Mouse (Mus musculus) CH12.LX (cell line): ENCODE results near the gene Gadd45gip1. TPM values are rescaled to one million over a fixed set of nuclear protein-coding genes. Genes with fewer than 3 reads are reported as not detected.

ENCODE experiments used
- DNase-seq: peaks from one replicate; pipeline ENCODE4 v3.0.0-alpha.2; 2013; ENCODE audit errors: extremely low read depth
- H3K27ac ChIP-seq: 2 replicates; pipeline ENCODE4 v1.5.1; 2012; ENCODE audit warnings: low read depth, mild to moderate bottlenecking, control low read depth, moderate library complexity; ENCODE audit not compliant: insufficient read depth
- H3K27me3 ChIP-seq: replicated peaks from 2 replicates; pipeline ENCODE3; 2012; ENCODE audit warnings: inconsistent platforms
- H3K36me3 ChIP-seq, 2 experiments: replicated peaks in 1 of 2; 2 replicates each; pipeline versions ENCODE3 to v1.6.1; 2012; ENCODE audit warnings: inconsistent platforms in 1 of 2, low read length in 1 of 2, mild to moderate bottlenecking in 1 of 2, mixed read lengths in 1 of 2, moderate library complexity in 1 of 2; ENCODE audit not compliant: control insufficient read depth in 1 of 2, insufficient read depth in 1 of 2
- H3K4me1 ChIP-seq, 2 experiments: 2 replicates each; pipeline ENCODE4 v1.6.1; 2012; ENCODE audit warnings: inconsistent platforms in 1 of 2, moderate library complexity in 1 of 2; ENCODE audit not compliant: insufficient read depth in 2 of 2, control insufficient read depth in 1 of 2
- H3K4me2 ChIP-seq: 2 replicates; pipeline ENCODE4 v1.6.1; 2012; ENCODE audit warnings: low read depth, mild to moderate bottlenecking, control low read depth; ENCODE audit not compliant: poor library complexity, insufficient read depth, severe bottlenecking
- H3K4me3 ChIP-seq, 3 experiments: fragments of 150-350 bp in 1 of 3; sonication (generic) in 1 of 3; replicated peaks in 1 of 3; 2 replicates each; pipeline versions ENCODE3 to v1.5.1; 2011 to 2012; ENCODE audit warnings: low read depth in 2 of 3, low read length in 2 of 3, mild to moderate bottlenecking in 2 of 3, moderate library complexity in 2 of 3, control low read depth in 1 of 3, improper control_type of control experiment in 1 of 3, inconsistent platforms in 1 of 3, mixed read lengths in 1 of 3; ENCODE audit not compliant: poor library complexity in 1 of 3
- H3K79me2 ChIP-seq: replicated peaks from 2 replicates; pipeline ENCODE4 v1.6.1; 2012; ENCODE audit warnings: mild to moderate bottlenecking, moderate library complexity; ENCODE audit not compliant: control insufficient read depth, poor library complexity, insufficient read depth, severe bottlenecking; ENCODE audit errors: extremely low read depth
- H3K9ac ChIP-seq: 2 replicates; pipeline ENCODE4 v1.6.1; 2012; ENCODE audit warnings: low read depth, mild to moderate bottlenecking, control low read depth, moderate library complexity; ENCODE audit not compliant: insufficient read depth
- H3K9me3 ChIP-seq: replicated peaks from 2 replicates; pipeline ENCODE3; 2012; ENCODE audit warnings: low read length, inconsistent platforms, mixed read lengths
- CTCF ChIP-seq, 2 experiments: IDR thresholded peaks in 1 of 2; conservative IDR thresholded peaks in 1 of 2; 2 replicates each; pipeline ENCODE4 v1.5.1; 2011 to 2012; ENCODE audit warnings: low read depth in 2 of 2, low read length in 2 of 2, improper control_type of control experiment in 1 of 2, inconsistent platforms in 1 of 2, mild to moderate bottlenecking in 1 of 2, moderate library complexity in 1 of 2
- E2F4 ChIP-seq: IDR thresholded peaks from 2 replicates; pipeline ENCODE4 v1.6.1; 2011; ENCODE audit warnings: low read depth, low read length, improper control_type of control experiment; ENCODE audit not compliant: insufficient replicate concordance
- ELF1 ChIP-seq: IDR thresholded peaks from 2 replicates; pipeline ENCODE4 v1.6.1; 2014; ENCODE audit warnings: low read depth, mild to moderate bottlenecking, inconsistent platforms, low read length, improper control_type of control experiment
- EP300 ChIP-seq: IDR thresholded peaks from 2 replicates; pipeline ENCODE4 v1.6.1; 2011; ENCODE audit warnings: low read length, improper control_type of control experiment
- KAT2A ChIP-seq: IDR thresholded peaks from 2 replicates; pipeline ENCODE4 v1.6.1; 2012; ENCODE audit warnings: low read length, improper control_type of control experiment, inconsistent platforms; ENCODE audit not compliant: insufficient replicate concordance
- MAFK ChIP-seq: IDR thresholded peaks from 2 replicates; pipeline ENCODE4 v1.6.1; 2011; ENCODE audit warnings: low read length, improper control_type of control experiment; ENCODE audit not compliant: insufficient replicate concordance
- MAX ChIP-seq: IDR thresholded peaks from 2 replicates; pipeline ENCODE4 v1.6.1; 2011; ENCODE audit warnings: low read length, improper control_type of control experiment
- MEF2A ChIP-seq: IDR thresholded peaks from 2 replicates; pipeline ENCODE4 v1.6.1; 2014; ENCODE audit warnings: low read depth, mild to moderate bottlenecking, inconsistent platforms, low read length, improper control_type of control experiment, borderline replicate concordance
- MXI1 ChIP-seq: IDR thresholded peaks from 2 replicates; pipeline ENCODE4 v1.6.1; 2011; ENCODE audit warnings: mild to moderate bottlenecking, low read depth, low read length, improper control_type of control experiment
- POLR2A ChIP-seq: IDR thresholded peaks from 2 replicates; pipeline ENCODE4 v1.6.1; 2011; ENCODE audit warnings: low read depth, mild to moderate bottlenecking, improper control_type of control experiment, low read length
- POLR2AphosphoS2 ChIP-seq: IDR thresholded peaks from 2 replicates; pipeline ENCODE4 v1.6.1; 2011; ENCODE audit warnings: low read depth, low read length, improper control_type of control experiment
- RAD21 ChIP-seq: IDR thresholded peaks from 2 replicates; pipeline ENCODE4 v1.6.1; 2011; ENCODE audit warnings: low read depth, mild to moderate bottlenecking, low read length, improper control_type of control experiment, moderate library complexity
- SMC3 ChIP-seq: IDR thresholded peaks from 2 replicates; pipeline ENCODE4 v1.6.1; 2011; ENCODE audit warnings: low read depth, low read length, improper control_type of control experiment
- TCF12 ChIP-seq: IDR thresholded peaks from 2 replicates; pipeline ENCODE4 v1.6.1; 2014; ENCODE audit warnings: low read depth, mild to moderate bottlenecking, inconsistent platforms, low read length, improper control_type of control experiment
- UBTF ChIP-seq: IDR thresholded peaks from 2 replicates; pipeline ENCODE4 v1.6.1; 2012; ENCODE audit warnings: low read depth, mild to moderate bottlenecking, inconsistent platforms, low read length, improper control_type of control experiment, moderate library complexity
- USF2 ChIP-seq: conservative IDR thresholded peaks from 2 replicates; pipeline ENCODE4 v1.6.1; 2011; ENCODE audit warnings: low read depth, low read length, improper control_type of control experiment
- dilution Hi-C: fragments of 300-500 bp; cut with MboI; formaldehyde crosslinking; loops from 2 replicates; pipeline ENCODE4 v1.14.3; 2020; ENCODE audit warnings: low sequenced_read_pairs; ENCODE audit not compliant: extremely low pct_unique_long_range_greater_than_20kb, extremely low pct_ligation_motif_present
- in situ Hi-C: fragments of 300-500 bp; cut with MboI; formaldehyde crosslinking; loops from 3 replicates; pipeline ENCODE4 v1.14.3; 2019; ENCODE audit warnings: low sequenced_read_pairs, low pct_ligation_motif_present, low pct_unique_long_range_greater_than_20kb, mixed read lengths
- polyA plus RNA-seq: library from polyadenylated mRNA; unstranded; fragments of >175 nt; gene quantifications from 2 replicates; pipeline ENCODE4 v1.2.1, GENCODE M21; 2012; ENCODE audit warnings: low read depth; ENCODE audit not compliant: insufficient read length
- total RNA-seq, 2 experiments: library from RNA; depleted of rRNA; stranded (reverse); fragments of 300-350 nt in 1 of 2; fragments of >200 nt in 1 of 2; gene quantifications; 2 replicates each; pipeline ENCODE4 v1.2.3; 2012 to 2014

Gadd45gip1 gene
- total and polyA plus RNA-seq, 3 experiments: 53.6 to 57.6 (median 56.6) TPM

DNA sequence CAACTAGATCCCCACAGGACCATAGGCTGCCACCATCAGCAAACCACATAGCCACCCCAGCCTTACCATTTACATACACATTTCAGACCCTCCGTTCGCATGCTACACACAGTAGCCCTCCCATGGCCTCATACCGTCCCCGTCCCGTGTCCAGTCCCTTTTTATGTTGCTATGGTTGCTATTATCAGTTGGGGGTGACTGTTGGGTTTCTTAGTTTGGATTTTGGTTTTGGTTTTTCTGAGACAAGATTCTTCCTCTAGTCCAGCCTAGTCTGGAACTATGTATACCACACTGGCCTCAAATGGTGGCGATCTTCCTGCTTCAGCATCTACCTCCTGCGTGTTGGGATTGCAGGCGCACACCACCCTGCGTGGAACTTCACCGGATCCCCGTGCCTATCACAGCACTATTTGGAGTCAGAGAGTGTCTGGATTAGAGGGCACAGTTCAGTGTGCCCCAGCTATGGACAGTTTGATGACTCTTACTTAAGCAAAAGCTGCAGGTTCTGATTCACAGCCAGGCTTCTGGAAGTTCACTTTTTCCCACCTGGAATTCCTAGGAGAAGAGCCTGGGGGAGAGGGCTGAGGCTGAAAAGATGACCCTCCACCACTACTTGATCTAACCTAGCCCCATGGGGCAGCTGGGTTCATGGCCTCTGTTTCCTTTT, 44.4 kb upstream of the Gadd45gip1 start:
- Histone ChIP-seq H3K27me3 (peaks cover 94% of the 10 kb centered on the region), H3K4me1 (no peaks in the 10 kb centered on the region), H3K27ac (no peak overlapping the region), H3K4me3 (no peak overlapping the region), H3K36me3 (no peaks in the 10 kb centered on the region)
- DNase-seq: no peak
- TF ChIP-seq UBTF: no peak
- TF ChIP-seq MXI1: no peak
- TF ChIP-seq CTCF (conservative IDR thresholded peaks at IDR 0.05 in 1 of 2, IDR thresholded peaks at IDR 0.05 in 1 of 2; ENCODE audit: low read depth in 2 of 2, low read length in 2 of 2): no peak
- TF ChIP-seq TCF12: no peak
- TF ChIP-seq SMC3: no peak
- TF ChIP-seq, all 38 proteins: peak for 0
- no peaks in the 10 kb centered on the region for H3K79me2 ChIP-seq
- H3K9me3 ChIP-seq: no peaks in the 10 kb centered on the region
- dilution Hi-C loops: no loop called here
- in situ Hi-C loops: no loop called here
- H3K4me2 ChIP-seq: no peak overlapping the region
- no peak overlapping the region for H3K9ac ChIP-seq

DNA sequence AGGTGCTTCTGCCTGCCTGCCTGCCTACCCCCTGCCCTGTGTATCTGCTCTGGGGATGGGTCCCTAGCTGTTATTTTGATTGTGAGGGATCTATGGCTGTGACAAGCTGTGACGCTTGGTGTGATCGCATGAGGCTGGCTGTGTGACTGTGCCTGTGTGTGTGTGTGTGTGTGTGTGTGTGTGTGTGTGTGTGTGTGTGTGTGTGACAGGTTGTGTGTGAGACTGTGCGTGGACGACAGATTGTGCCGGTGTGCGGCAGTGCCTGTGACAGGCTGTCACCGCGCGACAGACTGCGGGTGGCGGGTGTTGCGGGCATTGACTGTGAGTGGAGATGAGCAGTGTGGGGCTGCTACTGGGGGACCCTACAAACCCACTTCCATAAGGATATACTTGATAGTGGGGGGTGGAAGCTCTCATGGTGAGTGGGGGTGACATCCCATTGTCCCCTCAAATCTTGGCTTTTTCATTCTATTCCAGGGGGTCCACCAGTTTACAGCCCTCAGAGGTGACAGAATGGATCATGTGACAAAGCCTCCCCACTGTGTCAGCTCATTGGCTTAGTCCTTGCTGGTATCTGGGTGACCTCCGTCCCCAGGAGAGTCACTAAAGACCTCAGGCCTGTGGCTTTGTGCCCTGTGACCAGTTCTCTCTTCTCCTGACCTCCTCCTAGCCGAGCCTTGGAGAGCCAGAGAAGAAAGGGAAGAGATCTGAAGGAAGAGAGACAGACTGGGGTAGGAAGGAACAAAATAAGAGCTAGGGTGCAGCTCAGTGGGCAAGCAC, 43.6 kb upstream of the Gadd45gip1 start:
- TF ChIP-seq MAFK: no peak
- TF ChIP-seq RAD21: no peak
- TF ChIP-seq MAX: no peak
- no peaks in the 10 kb centered on the region for H3K79me2 ChIP-seq
- in situ Hi-C loops (no loop called here), dilution Hi-C loops (no loop called here)
- H3K36me3 ChIP-seq: no peaks in the 10 kb centered on the region
- no peak overlapping the region for H3K4me2 ChIP-seq
- no peak overlapping the region for H3K9ac ChIP-seq
- H3K27me3 ChIP-seq: peaks cover 94% of the 10 kb centered on the region
- H3K27ac ChIP-seq: no peak overlapping the region
- H3K9me3 ChIP-seq: no peaks in the 10 kb centered on the region
- no peaks in the 10 kb centered on the region for H3K4me1 ChIP-seq
- no peak for DNase-seq
- no peak overlapping the region for H3K4me3 ChIP-seq

DNA sequence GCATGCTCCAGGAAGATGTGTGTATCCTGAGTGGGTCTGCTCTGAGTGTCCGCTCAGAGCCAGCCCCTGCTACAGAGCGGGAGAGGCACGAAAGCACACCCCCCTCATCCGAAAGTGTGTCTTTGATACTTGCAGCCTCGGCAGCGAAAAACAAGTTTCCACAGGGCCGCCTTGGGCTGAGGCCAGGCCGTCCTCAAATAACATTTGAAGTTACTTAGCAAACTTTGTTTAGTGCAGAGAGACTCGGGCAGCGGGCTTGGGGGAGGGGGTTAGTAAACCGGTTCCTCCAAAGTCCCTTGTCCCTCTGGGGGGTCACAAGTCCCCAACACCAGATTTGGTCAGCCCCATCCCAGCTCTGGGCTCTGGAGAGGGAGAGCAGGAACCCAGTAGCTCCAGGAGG, 42.4 kb upstream of the Gadd45gip1 start:
- dilution Hi-C loops (no loop called here), in situ Hi-C loops (no loop called here)
- no peak for DNase-seq
- H3K4me1 ChIP-seq: no peaks in the 10 kb centered on the region
- H3K4me2 ChIP-seq: no peak overlapping the region
- no peaks in the 10 kb centered on the region for H3K9me3 ChIP-seq
- TF ChIP-seq MXI1: no peak
- TF ChIP-seq CTCF (conservative IDR thresholded peaks at IDR 0.05 in 1 of 2, IDR thresholded peaks at IDR 0.05 in 1 of 2; ENCODE audit: low read depth in 2 of 2, low read length in 2 of 2): no peak
- TF ChIP-seq SMC3: no peak
- no peak for TF ChIP-seq EP300
- no peak for TF ChIP-seq KAT2A
- TF ChIP-seq POLR2AphosphoS2: no peak
- TF ChIP-seq MEF2A: no peak
- no peak for TF ChIP-seq ELF1
- no peak for TF ChIP-seq E2F4
- TF ChIP-seq USF2: no peak
- no peak for TF ChIP-seq POLR2A
- no peak overlapping the region for H3K9ac ChIP-seq
- H3K27ac ChIP-seq: no peak overlapping the region
- no peaks in the 10 kb centered on the region for H3K79me2 ChIP-seq
- H3K36me3 ChIP-seq: no peaks in the 10 kb centered on the region
- H3K4me3 ChIP-seq: no peak overlapping the region
- peaks cover 94% of the 10 kb centered on the region for H3K27me3 ChIP-seq
